Mouse (Mus musculus): ENCODE results near the gene Son. TPM values are rescaled to one million over a fixed set of nuclear protein-coding genes. Genes with fewer than 3 reads are reported as not detected.
A peak's percentile ranks its signal among the peaks of the same experiment; 100 is the strongest.

The Son gene
- total RNA-seq, 2 experiments from 2014 or later = 259 to 285 TPM

DNA sequence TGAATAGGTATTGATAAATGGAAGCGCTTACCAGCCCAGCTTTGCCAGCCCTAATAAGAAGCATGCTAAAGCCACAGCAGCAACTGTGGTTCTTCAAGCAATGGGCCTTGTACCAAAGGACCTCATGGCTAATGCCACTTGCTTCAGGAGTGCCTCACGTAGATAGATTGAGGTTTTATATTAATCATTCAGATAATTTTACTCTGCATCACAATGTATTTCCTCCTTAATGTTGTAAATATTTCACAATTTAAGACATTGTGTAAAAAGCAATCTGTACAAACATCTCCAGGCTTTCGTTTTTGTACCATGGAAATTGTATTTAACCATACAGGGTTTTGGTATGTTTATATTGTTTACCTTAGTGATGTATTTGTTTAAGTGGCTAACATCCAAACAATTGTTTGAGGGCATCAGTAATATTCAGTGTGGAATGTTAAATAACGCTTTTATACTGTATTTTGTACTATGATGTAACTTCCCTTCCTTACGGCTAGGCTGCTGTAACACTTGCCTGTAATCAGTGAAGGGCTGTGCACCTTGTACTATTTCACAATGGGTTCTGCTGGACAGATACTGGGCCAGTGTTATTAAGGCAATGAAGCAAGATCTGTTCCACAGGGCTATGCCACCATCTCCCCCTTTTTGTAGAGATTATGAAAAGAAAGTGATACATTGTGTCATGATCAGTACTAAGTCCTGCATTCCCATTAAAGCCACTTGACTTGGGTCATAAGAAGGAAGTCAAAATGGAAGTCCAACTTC, 31.0 kb downstream of the Son start:
- DNase-seq (ENCODE audit: low spot score in 2 of 2) = no peak
- Histone ChIP-seq H3K4me3 (no peak overlapping the region), H3K27ac (no peak overlapping the region)
- TF ChIP-seq CTCF (conservative IDR thresholded peaks at IDR 0.05) = no peak

DNA sequence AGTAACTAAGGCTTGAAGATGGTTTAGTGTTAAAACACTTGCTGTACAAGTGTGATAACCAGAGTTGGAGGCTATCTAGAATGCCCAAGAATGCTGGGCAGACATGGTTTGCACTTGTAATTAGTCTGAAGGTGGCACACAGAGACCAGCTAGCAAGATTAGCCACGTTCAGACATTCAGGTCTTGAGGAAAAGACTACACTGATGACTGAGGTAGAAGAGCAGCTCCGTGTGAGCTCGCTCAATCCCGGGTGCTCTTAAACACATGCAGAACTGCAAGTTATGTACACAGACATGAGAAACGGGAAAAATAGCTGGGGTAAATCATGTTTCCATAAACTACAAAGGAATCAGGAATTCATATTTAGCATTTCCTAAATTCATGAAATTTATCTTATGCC, 33.4 kb downstream of the Son start:
- DNase-seq (ENCODE audit: low spot score in 2 of 2) = no peak
- no peak overlapping the region for H3K4me3 ChIP-seq
- H3K27ac ChIP-seq = no peak overlapping the region
- no peak for TF ChIP-seq CTCF (conservative IDR thresholded peaks at IDR 0.05)

DNA sequence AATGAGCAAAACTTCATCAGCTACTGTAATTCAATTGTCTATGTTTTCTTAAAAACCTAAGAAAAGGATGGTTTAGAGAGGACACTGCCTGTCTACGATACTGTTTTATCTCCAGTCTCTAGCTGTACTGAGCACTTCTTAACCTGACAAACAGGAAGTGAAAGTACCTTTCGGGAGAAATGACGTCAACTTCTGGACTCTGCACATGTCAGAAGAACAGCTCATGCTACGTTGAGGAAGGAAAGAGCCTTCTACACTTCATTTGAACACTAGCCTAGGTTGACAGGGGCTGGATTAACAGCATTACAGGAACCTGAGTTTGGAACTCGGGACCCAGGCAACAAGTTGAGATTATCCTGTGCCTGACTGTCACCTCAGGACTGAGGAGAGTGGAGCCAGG, 38.2 kb downstream of the Son start:
- Histone ChIP-seq H3K27ac (no peak overlapping the region), H3K4me3 (no peak overlapping the region)
- DNase-seq (ENCODE audit: low spot score in 2 of 2) = no peak
- no peak for TF ChIP-seq CTCF (conservative IDR thresholded peaks at IDR 0.05)

GRCm38 (mm10) chr16:91686369-91686768, 39.1 kb downstream of the Son start:
- DNase-seq (ENCODE audit: low spot score in 2 of 2) = no peak
- no peak for TF ChIP-seq CTCF (conservative IDR thresholded peaks at IDR 0.05)
- H3K27ac ChIP-seq = no peak overlapping the region

DNA sequence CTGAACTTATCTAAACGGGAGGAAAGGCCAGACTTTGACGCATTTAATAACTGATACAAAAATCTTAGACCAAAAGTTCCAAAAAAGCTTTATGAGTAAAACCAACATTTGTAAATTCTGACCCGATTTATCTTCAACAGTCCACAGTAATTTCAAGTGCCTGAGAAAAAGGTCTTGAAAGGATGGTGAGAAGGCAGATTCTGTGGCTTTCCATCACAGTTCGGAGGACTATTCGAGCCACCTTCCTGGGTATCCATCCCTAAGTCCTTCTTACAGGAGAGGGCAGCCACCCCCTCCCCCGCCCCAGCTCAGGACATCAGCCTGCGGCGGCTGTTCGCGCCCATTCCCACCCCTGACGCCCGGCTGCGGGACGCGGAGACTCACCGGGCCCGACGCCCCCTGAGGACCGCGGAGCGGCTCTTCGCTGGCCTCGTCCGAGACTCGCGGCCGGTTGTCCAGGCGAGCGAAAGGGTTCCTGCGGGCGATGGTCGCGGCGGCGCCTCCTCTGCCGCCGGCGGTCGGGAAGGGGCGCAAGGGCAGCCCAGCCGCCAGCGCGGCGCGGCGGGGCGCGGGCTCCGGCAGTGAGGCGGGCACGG, 40.8 kb downstream of the Son start:
- Histone ChIP-seq H3K27ac (peak overlapping the region; percentile 92), H3K4me3 (peak overlapping the region; percentile 74)
- TF ChIP-seq CTCF (conservative IDR thresholded peaks at IDR 0.05) = no peak
- peak in 1 of 2 experiments; percentile 26 for DNase-seq (ENCODE audit: low spot score in 2 of 2)

More at GRCm38 (mm10) chr16:91686369-91686768, 39.1 kb downstream of the Son start:
- H3K4me3 ChIP-seq = no peak overlapping the region

- no peak for TF ChIP-seq CTCF (conservative IDR thresholded peaks at IDR 0.05)
- DNase-seq (ENCODE audit: low spot score in 2 of 2) = peak; percentile 91 to 95
- H3K4me3 ChIP-seq = peak within 1 kb of the TSS; percentile 74
- peak within 1 kb of the TSS; percentile 92 for H3K27ac ChIP-seq
Observed at GRCm38 (mm10) chr16:91688619-91689334, 41.5 kb downstream of the Son start, which contains the start of gene Donson. TSS of gene Donson (minus strand) at chr16:91688770.

GRCm38 (mm10) chr16:91689791-91690190, 42.5 kb downstream of the Son start:
- H3K27ac ChIP-seq = peak overlapping the region; percentile 92
- peak overlapping the region; percentile 74; the same call in 1 of the 2 replicates for H3K4me3 ChIP-seq

GRCm38 (mm10) chr16:91694455-91695084, 47.3 kb downstream of the Son start:
- no peak overlapping the region for H3K4me3 ChIP-seq
- peak overlapping the region; percentile 21 for H3K27ac ChIP-seq
- DNase-seq (ENCODE audit: low spot score in 2 of 2) = peak; percentile 58 to 77
- TF ChIP-seq CTCF (conservative IDR thresholded peaks at IDR 0.05) = peak; percentile 91

More at GRCm38 (mm10) chr16:91689791-91690190, 42.5 kb downstream of the Son start:
- no peak for DNase-seq (ENCODE audit: low spot score in 2 of 2)
- no peak for TF ChIP-seq CTCF (conservative IDR thresholded peaks at IDR 0.05)

DNA sequence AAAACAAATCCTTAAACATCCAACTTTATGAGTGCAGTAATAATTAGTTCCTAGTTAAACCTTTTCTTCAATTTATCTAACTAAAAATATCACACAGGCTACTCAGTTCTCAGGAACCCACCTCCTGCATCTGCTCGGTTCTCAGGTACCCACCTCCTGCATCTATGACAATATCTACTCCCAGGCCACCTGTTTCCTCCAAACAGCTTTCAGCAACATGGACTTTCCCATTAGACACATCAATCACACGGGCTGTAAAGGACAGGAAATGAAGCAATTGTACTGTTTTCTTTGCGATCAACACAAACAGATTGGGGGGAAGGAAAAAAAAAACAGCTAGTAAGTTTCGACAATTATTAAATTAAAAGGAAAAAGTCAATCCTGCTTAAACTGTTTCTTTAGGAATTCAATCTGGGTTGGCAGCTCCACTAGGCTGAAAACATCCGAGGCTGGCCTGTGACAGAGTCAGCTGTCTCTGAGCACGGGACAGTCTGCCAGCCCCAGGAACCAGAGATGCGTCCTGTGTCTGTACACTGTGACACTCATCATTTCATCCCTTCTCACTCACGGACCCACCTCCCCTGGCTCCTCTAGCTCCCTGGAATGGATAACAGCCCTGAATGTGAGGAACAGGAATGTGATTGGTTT, 47.9 kb downstream of the Son start:
- H3K4me3 ChIP-seq = no peak overlapping the region
- H3K27ac ChIP-seq = peak overlapping the region; percentile 21
- TF ChIP-seq CTCF (conservative IDR thresholded peaks at IDR 0.05) = no peak
- DNase-seq (ENCODE audit: low spot score in 2 of 2) = no peak

- no peak for DNase-seq (ENCODE audit: low spot score in 2 of 2)
- TF ChIP-seq CTCF (conservative IDR thresholded peaks at IDR 0.05) = no peak
- Histone ChIP-seq H3K27ac (no peak overlapping the region), H3K4me3 (no peak overlapping the region)
Observed at GRCm38 (mm10) chr16:91698995-91699394, 51.7 kb downstream of the Son start.

- Histone ChIP-seq H3K27ac (no peak overlapping the region), H3K4me3 (no peak overlapping the region)
- DNase-seq (ENCODE audit: low spot score in 2 of 2) = no peak
- TF ChIP-seq CTCF (conservative IDR thresholded peaks at IDR 0.05) = no peak
Observed at GRCm38 (mm10) chr16:91701908-91702307, 54.6 kb downstream of the Son start.

- Histone ChIP-seq H3K4me3 (no peak overlapping the region), H3K27ac (peak overlapping the region; percentile 39)
- no peak for DNase-seq (ENCODE audit: low spot score in 2 of 2)
- peak; percentile 40 for TF ChIP-seq CTCF (conservative IDR thresholded peaks at IDR 0.05)
Observed at GRCm38 (mm10) chr16:91702771-91703188, 55.5 kb downstream of the Son start.
